Mouse (Mus musculus): ENCODE measurements around the gene Olfr726. TPM values are rescaled to one million over a fixed set of nuclear protein-coding genes. Genes with fewer than 3 reads are reported as not detected.

Olfr726 gene
- polyA plus RNA-seq (2016; fragmentation: Nextera tagmentation; extraction: Ambion mirVana), result not detected in 2 replicates

GRCm38 (mm10) chr14:50090853-50091252 is at the start of gene Olfr726:
Gene Olfr726, minus strand, starts transcription at chr14:50090953.
- H3K4me3 ChIP-seq, result no peak within 1 kb of the TSS
- no peak within 1 kb of the TSS for H3K4me2 ChIP-seq
- H3K4me1 ChIP-seq (replicated peaks), result no peaks in the 10 kb centered on the region
- H3K9ac ChIP-seq, result no peak within 1 kb of the TSS
- WGBS, result 48% methylated on average over 1 of the region's 1 CpGs
- no peaks in the 10 kb centered on the region for H3K27me3 ChIP-seq (replicated peaks)
- no peaks in the 10 kb centered on the region for H3K36me3 ChIP-seq
- ATAC-seq (ENCODE audit: insufficient number of reproducible peaks, low FRiP score), result no peak
- H3K27ac ChIP-seq (ENCODE audit: poor library complexity, severe bottlenecking), result no peak within 1 kb of the TSS
- H3K9me3 ChIP-seq (replicated peaks), result no peaks in the 10 kb centered on the region; the same call in 1 of the 2 replicates

GRCm38 (mm10) chr14:50122886-50123285 is 32.1 kb upstream of the Olfr726 start, which contains the start of gene Olfr727:
Gene Olfr727, plus strand, starts transcription at chr14:50123186.
- Histone ChIP-seq H3K36me3 (no peaks in the 10 kb centered on the region), H3K4me2 (no peak within 1 kb of the TSS), H3K4me1 (replicated peaks) (no peaks in the 10 kb centered on the region), H3K27ac (ENCODE audit: poor library complexity, severe bottlenecking) (no peak within 1 kb of the TSS), H3K4me3 (no peak within 1 kb of the TSS), H3K27me3 (replicated peaks) (no peaks in the 10 kb centered on the region), H3K9me3 (replicated peaks) (no peaks in the 10 kb centered on the region), H3K9ac (no peak within 1 kb of the TSS)
- WGBS, result 81% methylated on average over 1 of the region's 1 CpGs
- no peak for ATAC-seq (ENCODE audit: insufficient number of reproducible peaks, low FRiP score)

GRCm38 (mm10) chr14:50062733-50063104 is 28.0 kb downstream of the Olfr726 start:
- Histone ChIP-seq H3K4me2 (peak overlapping the region; percentile 81), H3K27ac (ENCODE audit: poor library complexity, severe bottlenecking) (no peak overlapping the region), H3K27me3 (replicated peaks) (no peaks in the 10 kb centered on the region), H3K4me1 (replicated peaks) (no peaks in the 10 kb centered on the region), H3K9ac (no peak overlapping the region), H3K36me3 (no peaks in the 10 kb centered on the region), H3K4me3 (peak overlapping the region; percentile 86), H3K9me3 (replicated peaks) (no peaks in the 10 kb centered on the region)
- no peak for ATAC-seq (ENCODE audit: insufficient number of reproducible peaks, low FRiP score)
- WGBS, result 1% methylated on average over 4 of the region's 4 CpGs

- Histone ChIP-seq H3K9ac (peak overlapping the region; percentile 80), H3K4me3 (peak overlapping the region; percentile 86), H3K36me3 (no peaks in the 10 kb centered on the region), H3K4me2 (peak overlapping the region; percentile 81), H3K9me3 (replicated peaks) (no peaks in the 10 kb centered on the region), H3K27me3 (replicated peaks) (no peaks in the 10 kb centered on the region), H3K4me1 (replicated peaks) (no peaks in the 10 kb centered on the region), H3K27ac (ENCODE audit: poor library complexity, severe bottlenecking) (peak overlapping the region; percentile 86)
- ATAC-seq (ENCODE audit: insufficient number of reproducible peaks, low FRiP score), result peak; percentile 94
- 1% methylated on average over 52 of the region's 52 CpGs for WGBS
Measured at GRCm38 (mm10) chr14:50061955-50062732, 28.6 kb downstream of the Olfr726 start.

- ATAC-seq (ENCODE audit: insufficient number of reproducible peaks, low FRiP score), result no peak
- H3K4me3 ChIP-seq, result peak overlapping the region; percentile 86
- H3K4me2 ChIP-seq, result peak overlapping the region; percentile 81
- peak overlapping the region; percentile 86 for H3K27ac ChIP-seq (ENCODE audit: poor library complexity, severe bottlenecking)
- H3K9ac ChIP-seq, result peak overlapping the region; percentile 80
- no peaks in the 10 kb centered on the region for H3K36me3 ChIP-seq
- H3K9me3 ChIP-seq (replicated peaks), result no peaks in the 10 kb centered on the region
- H3K4me1 ChIP-seq (replicated peaks), result no peaks in the 10 kb centered on the region
- no peaks in the 10 kb centered on the region for H3K27me3 ChIP-seq (replicated peaks)
- WGBS, result 0% methylated on average over 13 of the region's 13 CpGs
Measured at GRCm38 (mm10) chr14:50061590-50061954, 29.2 kb downstream of the Olfr726 start.

- Histone ChIP-seq H3K4me2 (peak overlapping the region; percentile 81), H3K4me3 (peak overlapping the region; percentile 86), H3K27me3 (replicated peaks) (no peaks in the 10 kb centered on the region), H3K9me3 (replicated peaks) (no peaks in the 10 kb centered on the region), H3K27ac (ENCODE audit: poor library complexity, severe bottlenecking) (no peak overlapping the region), H3K4me1 (replicated peaks) (no peaks in the 10 kb centered on the region), H3K9ac (peak overlapping the region; percentile 80), H3K36me3 (no peaks in the 10 kb centered on the region)
- no peak for ATAC-seq (ENCODE audit: insufficient number of reproducible peaks, low FRiP score)
- WGBS, result 18% methylated on average over 11 of the region's 11 CpGs
Measured at GRCm38 (mm10) chr14:50061179-50061578, 29.6 kb downstream of the Olfr726 start.

- Histone ChIP-seq H3K4me1 (replicated peaks) (no peaks in the 10 kb centered on the region), H3K4me2 (no peak within 1 kb of the TSS), H3K9me3 (replicated peaks) (peaks cover 6% of the 10 kb centered on the region; the same call in 1 of the 2 replicates), H3K27ac (ENCODE audit: poor library complexity, severe bottlenecking) (no peak within 1 kb of the TSS), H3K4me3 (no peak within 1 kb of the TSS), H3K36me3 (no peaks in the 10 kb centered on the region), H3K27me3 (replicated peaks) (no peaks in the 10 kb centered on the region), H3K9ac (no peak within 1 kb of the TSS)
- ATAC-seq (ENCODE audit: insufficient number of reproducible peaks, low FRiP score), result no peak
Measured at GRCm38 (mm10) chr14:50040275-50040674, 50.5 kb downstream of the Olfr726 start, which contains the start of gene Olfr725. Gene Olfr725, minus strand, starts transcription at chr14:50040375.

Other genes with a start within 250 kb of the Olfr726 start
- gene Olfr722, start 189.0 kb downstream of the Olfr726 start, polyA plus RNA-seq (2016; fragmentation: Nextera tagmentation; extraction: Ambion mirVana), result not detected in 2 replicates
- not detected in 2 replicates for gene Olfr723, start 159.2 kb downstream of the Olfr726 start, polyA plus RNA-seq (2016; fragmentation: Nextera tagmentation; extraction: Ambion mirVana)
- not detected in 2 replicates for gene Olfr724, start 127.7 kb downstream of the Olfr726 start, polyA plus RNA-seq (2016; fragmentation: Nextera tagmentation; extraction: Ambion mirVana)
- not detected in 2 replicates for gene Olfr725, start 50.6 kb downstream of the Olfr726 start, polyA plus RNA-seq (2016; fragmentation: Nextera tagmentation; extraction: Ambion mirVana)
- gene Olfr727, start 32.2 kb upstream of the Olfr726 start, polyA plus RNA-seq (2016; fragmentation: Nextera tagmentation; extraction: Ambion mirVana), result not detected in 2 replicates
- gene Olfr728, start 51.7 kb upstream of the Olfr726 start, polyA plus RNA-seq (2016; fragmentation: Nextera tagmentation; extraction: Ambion mirVana), result not detected in 2 replicates
- gene Olfr729, start 62.0 kb upstream of the Olfr726 start, polyA plus RNA-seq (2016; fragmentation: Nextera tagmentation; extraction: Ambion mirVana), result not detected in 2 replicates
- not detected in 2 replicates for gene Olfr730, start 97.2 kb upstream of the Olfr726 start, polyA plus RNA-seq (2016; fragmentation: Nextera tagmentation; extraction: Ambion mirVana)
- not detected in 2 replicates for gene Olfr731, start 150.9 kb upstream of the Olfr726 start, polyA plus RNA-seq (2016; fragmentation: Nextera tagmentation; extraction: Ambion mirVana)
- not detected in 2 replicates for gene Olfr732, start 193.3 kb upstream of the Olfr726 start, polyA plus RNA-seq (2016; fragmentation: Nextera tagmentation; extraction: Ambion mirVana)
- gene Olfr733, start 210.6 kb upstream of the Olfr726 start, polyA plus RNA-seq (2016; fragmentation: Nextera tagmentation; extraction: Ambion mirVana), result not detected in 2 replicates
- gene Olfr734, start 235.8 kb upstream of the Olfr726 start, polyA plus RNA-seq (2016; fragmentation: Nextera tagmentation; extraction: Ambion mirVana), result not detected in 2 replicates

All from heart, embryonic 12.5 days (tissue).